Mouse (Mus musculus) T-cell, adult 2 months (primary cell): ENCODE results near the gene Spata33.
A peak's percentile ranks its signal among the peaks of the same experiment; 100 is the strongest.
"Not testable (repeated sequence)": the region's sequence is repeated elsewhere in the genome, so short reads cannot be mapped to it uniquely, and the experiment has no call there.

Experiments used
- DNase-seq: peaks from one replicate; pipeline ENCODE4 v3.0.0; 2022; ENCODE audit warnings: low spot score

The Spata33 gene

GRCm38 (mm10) chr8:123212321-123213117 is at the start of gene Spata33, which contains the start of gene Chmp1a:
Spata33 (plus strand) TSS chr8:123212832.
Chmp1a (minus strand) TSS chr8:123212763.
- peak; percentile 84 for DNase-seq

- no peak for DNase-seq
Observed at GRCm38 (mm10) chr8:123181391-123181790, 31.2 kb upstream of the Spata33 start.

GRCm38 (mm10) chr8:123185566-123186409 is 26.8 kb upstream of the Spata33 start, which contains the start of gene Dpep1:
Dpep1 (plus strand) TSS chr8:123186242.
- no peak for DNase-seq

- no peak for DNase-seq
Observed at GRCm38 (mm10) chr8:123188006-123188405, 24.6 kb upstream of the Spata33 start.

- DNase-seq: no peak
Observed at GRCm38 (mm10) chr8:123188841-123189240, 23.8 kb upstream of the Spata33 start.

GRCm38 (mm10) chr8:123190678-123191077 is 22.0 kb upstream of the Spata33 start:
- DNase-seq: peak; percentile 30

- no peak for DNase-seq
Observed at GRCm38 (mm10) chr8:123191908-123192307, 20.7 kb upstream of the Spata33 start.

- DNase-seq: no peak
Observed at GRCm38 (mm10) chr8:123193771-123194170, 18.9 kb upstream of the Spata33 start.

- DNase-seq: not testable (repeated sequence)
Observed at GRCm38 (mm10) chr8:123197016-123197415, 15.6 kb upstream of the Spata33 start.

- no peak for DNase-seq
Observed at GRCm38 (mm10) chr8:123199864-123200263, 12.8 kb upstream of the Spata33 start.

- DNase-seq: peak; percentile 57
Observed at GRCm38 (mm10) chr8:123202288-123202687, 10.3 kb upstream of the Spata33 start.

GRCm38 (mm10) chr8:123203571-123203970 is 9.1 kb upstream of the Spata33 start:
- peak; percentile 53 for DNase-seq

GRCm38 (mm10) chr8:123211876-123212275 is 756 bp upstream of the Spata33 start:
- DNase-seq: no peak

- no peak for DNase-seq
Observed at GRCm38 (mm10) chr8:123213118-123213772, 613 bp downstream of the Spata33 start.

GRCm38 (mm10) chr8:123215430-123215829 is 2.8 kb downstream of the Spata33 start:
- DNase-seq: no peak

- no peak for DNase-seq
Observed at GRCm38 (mm10) chr8:123220917-123221316, 8.3 kb downstream of the Spata33 start.

GRCm38 (mm10) chr8:123224278-123225266 is 11.9 kb downstream of the Spata33 start, which contains the start of gene Cdk10:
Cdk10 (plus strand) TSS chr8:123224842.
- peak; percentile 87 for DNase-seq

GRCm38 (mm10) chr8:123228416-123228815 is 15.8 kb downstream of the Spata33 start:
- no peak for DNase-seq

GRCm38 (mm10) chr8:123230326-123230725 is 17.7 kb downstream of the Spata33 start:
- not testable (repeated sequence) for DNase-seq

GRCm38 (mm10) chr8:123231742-123232141 is 19.1 kb downstream of the Spata33 start:
- no peak for DNase-seq

GRCm38 (mm10) chr8:123232553-123232952 is 19.9 kb downstream of the Spata33 start:
- DNase-seq: no peak
